Mouse (Mus musculus) megakaryocyte-erythroid progenitor cell, adult 5-6 weeks (primary cell): Measurements from ENCODE around the gene Csf1. TPM values are rescaled to one million over a fixed set of nuclear protein-coding genes. Genes with fewer than 3 reads are reported as not detected.

Source experiments
- ATAC-seq: replicated peaks from 2 replicates; pipeline ENCODE4 v1.8.0; 2016; ENCODE audit warnings: mild to moderate bottlenecking, inconsistent platforms; ENCODE audit not compliant: severe bottlenecking, poor library complexity, low FRiP score, low TSS enrichment
- total RNA-seq, 2 experiments: library from RNA; stranded (forward) in 1 of 2; stranded (reverse) in 1 of 2; fragments of 200-1000, 215-1000 nt in 1 of 2; fragments of >200 nt in 1 of 2; fragmentation: Nextera tagmentation in 1 of 2; gene quantifications; 2 replicates each; pipeline ENCODE4 v1.2.3; 2014 to 2017

Csf1 gene
- total RNA-seq, 2 experiments from 2014 or later = not detected

DNA sequence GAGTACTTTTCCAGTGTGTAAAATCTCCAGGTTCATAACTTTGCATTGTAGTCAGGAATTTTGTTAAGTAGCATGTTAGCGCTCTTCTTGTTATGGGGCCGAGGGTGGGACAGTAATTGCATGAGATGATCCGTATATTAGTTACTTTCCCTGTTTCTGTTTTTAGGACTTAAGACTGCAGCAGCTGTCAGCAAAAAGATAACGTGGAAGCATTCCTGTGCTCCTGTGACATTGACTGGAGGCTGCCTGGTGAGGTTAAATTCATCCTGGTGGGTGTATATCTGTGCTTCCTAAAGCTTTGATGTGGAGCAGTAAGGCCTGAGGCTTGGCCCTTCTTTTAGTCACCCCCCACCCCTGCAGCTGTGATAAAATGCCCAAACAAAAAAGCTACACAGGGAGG is 25.3 kb upstream of the Csf1 start:
- no peak for ATAC-seq

DNA sequence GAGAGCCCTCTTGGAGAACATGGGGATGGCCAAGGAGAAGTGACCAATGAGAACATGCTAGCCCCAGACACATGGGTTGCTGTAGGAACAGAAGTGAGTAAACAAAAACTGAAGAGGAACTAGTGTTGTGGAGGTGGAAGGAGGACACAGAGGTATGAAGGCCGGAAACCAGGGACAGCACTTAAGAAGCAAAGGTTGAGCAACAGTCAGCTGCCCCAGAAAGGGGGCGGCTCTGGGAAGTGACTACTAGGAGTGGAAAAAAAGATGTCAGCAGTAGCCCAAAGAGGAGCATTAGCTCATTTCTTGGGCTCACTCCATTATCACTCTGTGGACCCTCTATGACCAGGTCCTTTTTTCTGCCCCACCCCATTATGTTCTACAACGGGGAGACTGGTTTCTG is 23.0 kb upstream of the Csf1 start:
- no peak for ATAC-seq

DNA sequence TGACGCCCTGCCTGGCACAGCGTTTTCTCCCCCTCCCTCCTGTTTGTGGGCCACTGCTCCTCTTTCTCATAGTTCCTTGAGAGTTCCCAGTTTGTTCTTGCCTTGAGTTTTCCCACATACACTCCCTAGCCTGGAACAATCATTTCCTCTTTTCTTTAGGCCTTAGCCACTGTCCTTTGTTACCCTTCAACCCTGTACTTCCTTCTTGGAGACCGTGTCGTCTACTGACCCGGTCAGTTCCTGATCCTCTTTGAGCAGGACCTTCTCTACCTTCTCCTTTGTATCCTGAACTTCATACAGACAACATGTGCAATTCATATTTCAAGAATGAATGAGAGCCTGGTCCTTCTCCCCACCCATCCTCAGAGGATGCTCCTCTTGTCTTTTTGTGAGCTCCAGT is 21.0 kb upstream of the Csf1 start:
- no peak for ATAC-seq

DNA sequence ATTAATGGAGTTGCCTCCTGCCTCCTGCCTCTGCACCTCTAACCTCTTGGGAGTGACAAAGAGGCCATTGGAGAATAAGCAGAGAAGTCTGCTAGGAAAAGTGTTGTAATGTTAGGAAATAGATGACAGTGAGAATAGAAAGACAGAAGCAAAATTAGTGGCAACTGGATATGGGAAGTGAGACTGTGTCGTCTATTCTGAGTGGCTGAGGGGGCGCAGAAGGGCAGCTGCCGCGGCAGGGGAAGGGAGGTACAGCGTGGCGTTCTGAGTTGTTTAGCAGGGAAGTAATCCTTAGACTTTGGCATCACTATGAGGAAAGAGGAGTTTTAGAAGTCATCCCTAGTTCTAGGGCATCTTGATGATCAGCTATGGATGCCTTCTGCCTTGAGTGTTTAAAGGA is 17.7 kb upstream of the Csf1 start:
- ATAC-seq = no peak

DNA sequence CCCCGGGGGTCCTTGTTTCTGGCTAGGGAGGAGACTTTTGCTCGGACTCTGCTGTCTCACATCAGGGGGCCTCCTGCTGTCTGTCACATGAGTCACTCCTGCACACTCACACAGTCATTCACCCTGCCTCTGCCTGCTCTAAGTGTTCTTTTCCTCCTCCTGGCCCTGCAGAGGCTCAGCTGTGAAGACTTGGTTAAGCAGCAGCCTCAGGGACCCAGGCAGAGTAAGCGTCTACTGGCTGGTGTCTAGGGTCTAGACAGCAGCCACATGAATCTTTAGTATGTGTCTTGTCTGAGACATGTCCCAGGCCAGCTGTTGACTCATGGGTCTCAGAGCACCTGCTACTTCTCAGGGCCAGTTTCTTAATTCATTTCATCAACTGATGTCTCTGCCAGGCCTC is 16.0 kb upstream of the Csf1 start:
- ATAC-seq = no peak

DNA sequence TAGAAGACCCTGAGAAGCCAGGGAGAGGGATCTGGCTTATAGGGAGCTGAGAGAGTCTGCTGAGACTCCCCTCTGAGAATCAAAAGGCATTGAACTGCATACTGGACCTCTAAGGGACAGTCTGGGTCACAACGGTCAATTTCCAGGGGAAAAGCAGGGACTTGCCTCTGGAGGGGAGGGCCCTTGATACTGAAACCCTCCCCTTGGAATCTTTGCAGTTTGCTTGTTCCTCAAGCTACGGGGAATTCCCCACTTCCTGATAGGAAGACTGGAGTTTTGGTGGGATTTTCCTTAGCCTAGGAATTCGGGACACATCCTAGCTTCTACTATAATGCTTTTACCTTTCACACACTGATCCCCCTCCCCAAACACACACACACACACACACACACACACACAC is 15.5 kb upstream of the Csf1 start:
- no peak for ATAC-seq

DNA sequence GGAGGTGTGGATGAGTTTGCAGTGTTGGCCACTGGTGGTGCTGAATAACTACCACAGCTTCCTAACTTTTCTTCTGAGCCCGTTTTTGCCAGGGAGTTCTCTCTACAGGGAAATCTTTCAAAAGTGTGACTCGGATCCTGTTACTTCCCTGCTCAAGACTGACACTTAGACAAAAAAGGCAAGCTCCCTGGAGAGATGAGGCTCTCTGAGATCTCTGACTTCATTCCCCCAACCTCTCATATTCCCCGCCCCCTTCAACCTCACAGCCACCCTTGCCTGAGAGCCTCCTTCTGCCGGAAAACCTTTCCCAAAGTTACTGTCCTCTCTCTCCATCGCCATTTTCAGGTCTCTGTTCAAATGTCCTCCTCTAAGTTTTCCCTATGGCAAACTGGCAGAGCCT is 14.8 kb upstream of the Csf1 start:
- ATAC-seq = no peak

DNA sequence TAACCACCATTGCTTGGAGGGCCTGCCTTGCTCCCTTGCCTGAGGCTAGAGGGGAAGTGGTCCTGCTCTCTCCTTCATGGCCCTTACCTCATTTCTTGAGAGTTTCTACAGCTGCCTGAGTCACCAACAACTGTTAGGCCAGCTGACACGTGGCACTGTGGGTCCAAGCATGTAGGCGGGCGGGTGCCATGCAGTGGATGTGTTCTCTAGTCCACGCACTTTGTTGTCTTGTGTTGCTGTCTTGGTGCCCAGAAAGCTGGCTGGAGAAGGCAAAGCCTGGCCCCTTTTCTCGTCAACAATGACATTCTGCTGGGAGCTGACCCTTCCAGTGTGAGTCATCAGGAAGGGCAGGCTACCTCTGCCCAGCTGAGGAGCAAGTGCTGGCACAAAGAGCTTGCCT is 12.6 kb upstream of the Csf1 start:
- ATAC-seq = no peak

DNA sequence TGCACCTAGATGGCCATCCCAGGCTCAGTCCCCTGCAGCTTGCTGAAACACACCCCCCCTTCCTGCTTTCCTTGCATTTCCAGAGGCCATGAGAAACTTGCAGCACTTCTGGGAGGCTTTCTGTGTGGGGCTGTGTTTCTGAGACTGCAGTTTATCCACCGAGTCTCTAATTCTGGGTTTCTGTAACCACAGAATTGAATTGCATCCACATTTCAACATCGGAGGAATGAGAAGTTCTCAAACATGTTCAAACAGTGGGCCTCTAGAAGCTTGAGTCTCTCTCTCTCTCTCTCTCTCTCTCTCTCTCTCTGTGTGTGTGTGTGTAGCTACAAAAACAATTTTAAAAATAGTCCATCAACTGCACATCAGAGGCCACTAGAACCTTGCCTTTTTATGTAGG is 9.4 kb upstream of the Csf1 start:
- ATAC-seq = no peak

DNA sequence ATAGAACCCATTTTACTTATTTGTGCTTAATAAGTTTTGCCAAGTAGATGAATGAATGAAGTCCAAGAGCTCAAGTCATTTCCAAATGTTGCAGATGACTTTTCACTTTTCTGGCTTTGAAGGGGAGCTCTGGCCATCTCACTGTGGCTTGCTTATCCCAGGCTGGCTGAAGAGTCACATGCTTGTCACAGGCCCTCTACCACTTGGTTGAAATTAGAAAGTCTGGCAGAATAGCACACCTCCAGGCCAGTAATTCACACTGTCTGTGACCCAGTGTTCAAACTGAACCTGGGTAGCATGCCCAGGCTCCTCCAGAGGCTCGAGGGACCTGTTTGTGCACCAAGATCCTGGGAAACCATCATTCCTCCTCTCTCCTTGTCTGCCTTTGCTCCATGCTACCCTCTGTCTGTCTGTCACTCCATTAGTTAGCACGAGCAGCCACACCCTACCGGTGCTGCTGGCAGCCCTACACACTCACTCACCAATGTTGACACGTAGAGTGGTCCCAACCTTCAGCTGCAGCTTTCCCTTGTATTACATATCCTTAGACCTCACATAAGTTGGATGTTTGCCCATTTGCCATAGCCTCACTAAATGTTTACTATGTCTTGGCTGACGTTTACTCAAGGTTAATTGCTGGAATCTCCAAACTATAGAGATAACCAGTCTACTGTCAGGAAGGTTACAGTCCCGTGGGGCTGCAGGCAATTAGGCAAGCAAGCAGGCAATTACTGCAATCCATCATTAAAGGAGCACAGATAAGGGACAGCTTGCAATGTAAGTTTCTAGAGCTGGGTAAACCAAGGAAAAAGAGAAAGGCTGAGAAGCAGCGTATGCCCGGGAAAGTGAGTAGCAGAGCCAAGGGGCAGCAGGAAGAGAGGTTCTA is 8.1 kb upstream of the Csf1 start:
- no peak for ATAC-seq

DNA sequence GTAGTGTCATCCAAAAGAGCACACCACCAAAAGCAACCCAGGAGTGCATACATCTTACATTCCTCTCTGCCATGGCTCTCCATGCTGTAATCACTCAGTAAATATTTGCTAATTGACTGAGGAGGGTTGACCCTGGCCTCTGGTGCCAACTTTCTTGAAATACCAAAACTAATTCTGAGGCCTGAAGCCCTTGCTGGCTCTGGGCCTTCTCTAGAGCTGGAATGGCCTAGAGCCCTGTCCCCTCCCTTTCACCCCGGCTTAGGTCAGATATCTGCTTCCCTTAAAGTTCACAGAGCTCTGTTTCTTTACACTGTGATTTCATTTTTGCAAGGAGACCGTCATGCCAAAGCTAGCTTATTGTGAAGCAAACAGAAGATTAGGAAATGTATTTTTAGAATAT is 6.5 kb upstream of the Csf1 start:
- ATAC-seq = no peak

DNA sequence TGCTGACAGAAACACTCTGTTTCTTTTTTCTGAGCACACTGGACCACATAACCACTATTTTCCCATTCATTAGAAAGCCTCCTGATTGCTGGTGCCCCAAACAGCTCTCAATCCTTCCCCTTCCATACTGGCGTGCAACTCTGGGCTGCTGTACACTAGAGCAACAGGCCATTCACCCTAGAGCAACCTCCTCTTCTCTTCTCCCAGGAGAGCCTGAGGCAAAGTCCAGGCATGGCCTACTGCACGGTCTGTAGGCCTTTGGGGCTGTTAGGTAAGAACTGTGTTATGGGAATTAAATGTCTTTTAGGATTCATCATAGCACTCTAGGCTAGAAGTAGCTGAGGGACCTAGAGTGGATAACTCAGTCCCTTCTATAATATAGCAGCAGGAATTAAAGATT is 5.7 kb upstream of the Csf1 start:
- ATAC-seq = 0 out of 2 replicates have a peak, but pooled peaks have one; percentile 30

DNA sequence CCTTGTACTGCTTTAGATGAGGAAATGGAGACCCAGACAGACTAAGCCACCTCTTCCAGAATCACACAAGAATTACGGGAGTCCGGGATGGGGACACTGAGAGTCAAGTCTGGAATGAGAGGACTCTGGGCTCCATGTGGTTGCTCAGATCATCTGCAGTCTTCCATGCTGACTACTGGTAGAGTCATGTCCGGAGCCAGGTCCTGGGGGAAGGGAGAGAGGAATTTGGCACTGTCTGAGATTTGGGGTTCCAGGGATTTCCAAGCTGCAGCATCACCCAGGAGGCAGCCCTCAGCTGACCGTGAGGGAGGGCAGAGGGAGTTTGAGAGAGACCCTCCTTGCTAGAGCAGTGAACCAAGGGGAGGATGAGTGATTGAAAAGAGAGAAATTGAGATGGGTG is 3.3 kb upstream of the Csf1 start:
- no peak for ATAC-seq

DNA sequence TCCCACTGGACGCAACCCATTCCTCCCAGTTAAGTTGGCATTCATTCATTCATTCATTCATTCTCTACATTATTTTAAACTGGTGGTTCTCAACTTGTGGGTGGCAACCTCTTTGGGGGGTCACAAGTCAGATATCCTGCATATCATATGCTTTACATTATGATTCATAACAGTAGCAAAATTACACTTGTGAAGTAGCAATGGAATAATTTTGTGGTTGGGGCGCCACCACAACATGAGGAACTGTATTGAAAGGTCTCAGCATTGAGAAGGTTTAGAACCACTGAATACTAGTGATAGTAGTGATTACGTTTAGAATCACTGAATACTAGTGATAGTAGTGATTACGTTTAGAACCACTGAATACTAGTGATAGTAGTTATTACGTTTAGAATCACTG is 1.2 kb upstream of the Csf1 start:
- no peak for ATAC-seq

DNA sequence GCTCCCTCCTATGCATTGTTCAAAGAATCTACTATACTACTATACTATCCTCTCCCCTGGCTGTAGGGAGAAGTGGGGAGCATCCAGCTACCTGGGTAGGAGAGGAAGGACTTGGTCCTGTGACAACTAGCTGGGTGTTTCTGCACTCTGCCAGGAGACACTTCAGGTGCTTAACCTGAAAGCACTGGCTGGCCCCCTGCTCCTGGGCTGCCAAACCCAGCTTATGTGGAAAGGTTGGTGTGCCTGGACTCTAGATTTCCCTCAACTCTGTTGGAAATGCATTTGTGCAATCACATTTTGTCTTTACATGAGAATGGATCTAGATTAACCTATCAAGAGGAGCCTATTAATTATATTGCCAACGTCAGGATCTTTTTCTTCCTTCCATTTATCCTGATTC is 502 bp upstream of the Csf1 start:
- ATAC-seq = no peak

DNA sequence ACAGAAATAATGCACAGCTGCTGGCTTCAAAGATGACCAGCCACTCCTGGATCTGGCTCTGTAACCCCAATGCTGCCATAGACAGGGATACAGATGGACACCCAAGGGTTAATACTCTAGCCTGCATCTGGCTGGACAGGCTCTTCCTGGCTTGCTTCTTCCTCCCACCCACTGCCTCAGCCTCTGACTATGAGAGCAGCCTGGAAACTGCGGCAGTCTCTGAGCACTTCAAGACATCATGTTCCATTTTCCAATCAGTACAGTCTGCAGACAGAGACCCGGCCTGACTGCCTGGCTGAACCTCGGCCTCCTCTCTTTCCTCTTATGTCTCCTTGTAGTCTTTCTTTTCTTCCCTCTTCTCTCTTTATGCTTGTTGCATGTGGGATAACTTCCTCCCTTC is 1.6 kb downstream of the Csf1 start:
- no peak for ATAC-seq

DNA sequence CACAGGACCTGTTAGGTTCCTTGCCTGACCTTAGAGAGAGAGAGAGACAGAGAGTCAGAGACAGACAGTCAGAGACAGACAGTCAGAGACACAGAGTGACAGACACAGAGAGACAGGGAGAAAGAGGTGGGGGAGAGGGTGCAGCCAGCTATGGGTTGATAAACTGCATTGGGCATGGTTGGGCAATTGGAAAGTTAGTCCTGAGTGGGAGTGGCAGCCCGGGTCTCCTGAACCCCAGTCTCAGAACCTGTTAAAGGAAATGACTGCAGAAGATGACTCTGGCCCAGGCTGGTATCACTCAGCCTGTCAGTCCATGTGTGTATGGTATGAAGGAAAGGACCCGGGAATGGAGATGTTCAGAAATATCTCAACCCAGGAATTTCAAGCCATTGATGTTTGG is 2.1 kb downstream of the Csf1 start:
- ATAC-seq = no peak

DNA sequence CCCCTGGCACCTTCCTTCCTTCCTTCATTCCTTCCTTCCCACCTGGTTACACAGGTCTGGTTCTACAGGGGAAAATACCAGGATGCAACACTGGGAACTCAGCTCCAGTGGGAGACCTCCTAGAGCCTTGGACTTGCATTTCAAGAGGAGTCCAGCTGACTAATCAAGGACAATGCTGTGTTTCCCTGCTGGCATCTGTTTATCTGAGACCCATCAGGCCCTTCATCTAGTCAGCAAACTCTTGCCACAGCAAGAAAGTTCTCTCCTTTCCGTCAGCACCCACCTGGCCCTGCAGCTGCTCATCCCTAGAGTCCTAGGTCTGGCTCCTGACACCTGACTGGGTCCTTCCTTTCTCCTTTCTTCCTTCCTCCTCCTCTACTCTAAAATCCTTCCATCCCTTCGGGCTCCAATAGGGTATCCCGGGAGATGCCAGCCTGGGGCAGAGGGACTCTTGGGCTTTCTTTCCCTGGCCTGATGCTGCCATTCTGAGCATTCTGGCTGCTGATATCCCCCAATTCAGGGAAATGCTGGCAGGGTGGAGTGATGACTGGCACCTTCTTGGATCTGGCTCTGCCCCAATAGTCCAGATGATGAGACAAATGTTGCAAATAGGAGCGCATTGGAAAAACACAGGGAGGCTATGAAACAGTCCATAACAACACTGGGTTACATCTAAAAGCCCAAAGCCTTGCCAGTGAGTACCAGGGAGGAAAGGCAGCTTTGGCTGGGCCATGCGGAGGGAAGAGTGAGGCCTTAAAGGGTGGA is 2.7 kb downstream of the Csf1 start:
- ATAC-seq = no peak

DNA sequence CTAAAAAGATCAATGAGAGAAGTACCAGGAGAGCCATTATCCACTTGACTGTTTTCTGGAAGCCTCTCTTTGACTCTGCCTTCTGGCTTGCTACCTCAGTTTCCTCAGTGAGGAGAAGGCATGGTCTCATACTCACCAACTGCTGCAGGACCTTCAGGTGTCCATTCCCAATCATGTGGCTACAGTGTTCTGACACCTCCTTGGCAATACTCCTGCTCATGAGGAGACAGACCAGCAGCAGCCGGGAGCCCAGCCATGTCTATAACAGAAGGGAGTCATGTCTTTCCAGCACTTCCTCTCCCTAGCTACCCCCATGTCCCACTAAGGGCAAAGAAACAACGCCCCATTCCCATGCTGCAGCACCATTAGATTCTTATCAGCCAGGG is 3.8 kb downstream of the Csf1 start:
- ATAC-seq = no peak

DNA sequence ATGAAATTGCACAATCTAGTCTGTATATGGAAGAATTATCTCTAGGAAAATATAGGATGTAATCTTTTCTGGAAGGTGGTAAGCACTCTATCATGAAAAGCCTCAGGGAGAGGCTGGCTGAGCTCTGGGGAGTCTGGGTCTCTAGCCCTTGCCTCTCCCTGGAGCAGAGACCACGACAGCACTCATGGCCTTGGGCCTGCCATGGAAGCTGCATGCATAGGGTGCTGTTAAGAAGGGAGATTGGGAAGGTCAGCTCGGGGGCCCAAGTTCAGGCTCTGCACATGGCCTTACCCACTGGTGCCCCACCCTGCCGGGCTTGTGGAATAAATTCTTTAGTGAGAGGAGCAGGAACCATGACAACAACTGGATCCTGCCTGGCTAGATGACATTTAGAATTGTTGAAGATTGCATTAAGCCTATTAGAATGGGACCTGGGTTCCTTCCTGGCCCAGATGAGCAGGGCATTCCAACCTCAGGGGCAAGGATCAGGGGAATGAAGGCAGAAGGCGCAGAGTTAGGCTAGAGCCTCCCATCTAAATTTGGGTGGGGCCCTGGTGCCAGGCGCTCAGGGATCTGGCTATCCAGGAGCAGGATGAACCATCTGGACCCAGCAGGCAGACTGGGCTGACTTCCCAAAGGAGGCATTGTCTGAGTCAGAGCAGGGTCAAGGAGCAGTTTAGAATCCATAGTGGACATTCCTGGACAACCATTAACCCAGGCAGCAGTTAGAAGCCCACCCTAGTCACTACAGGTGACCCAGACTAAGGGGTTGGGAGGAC is 4.4 kb downstream of the Csf1 start:
- ATAC-seq = no peak
